Mouse (Mus musculus): ENCODE data around the gene Prps2. TPM values are rescaled to one million over a fixed set of nuclear protein-coding genes. Genes with fewer than 3 reads are reported as not detected.
"Not testable (repeated sequence)": the region's sequence is repeated elsewhere in the genome, so short reads cannot be mapped to it uniquely, and the experiment has no call there.

Gene Prps2
- total RNA-seq, 1 experiment: 32.7 TPM

DNA sequence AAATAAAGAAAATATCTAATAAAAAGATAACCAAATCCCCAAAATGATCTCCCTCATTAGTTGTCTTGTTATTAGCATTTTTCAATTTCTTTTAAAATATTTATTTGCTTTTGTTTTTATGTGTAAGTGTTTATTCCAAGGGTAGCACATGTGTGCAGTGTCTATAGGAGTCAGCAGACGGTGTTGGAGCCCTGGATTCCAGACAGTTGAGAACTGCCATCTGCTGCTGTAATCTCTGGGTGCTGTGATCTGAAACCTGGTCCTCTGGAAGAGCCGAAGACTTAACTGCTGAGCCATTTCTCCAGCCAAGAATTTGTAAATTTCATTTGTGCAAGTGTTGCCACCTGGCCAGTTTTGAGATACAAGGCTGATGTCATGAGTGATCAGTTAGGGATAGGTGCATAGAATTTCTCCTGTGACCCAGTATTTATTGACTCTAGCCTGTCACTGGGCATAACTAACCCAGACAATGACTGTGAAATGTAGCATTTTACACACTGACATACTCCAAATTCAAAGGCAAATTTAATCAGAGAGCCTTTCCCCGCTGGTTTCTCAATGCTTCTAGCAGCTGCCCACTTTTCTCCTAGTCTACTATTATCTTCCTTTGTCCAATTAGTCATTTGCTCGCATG lies 67.3 kb downstream of the Prps2 start:
- Histone ChIP-seq H3K9me3 (ENCODE audit: control insufficient read depth, insufficient read depth, low read depth, low read length) (no peaks in the 10 kb centered on the region), H3K36me3 (ENCODE audit: control insufficient read depth, insufficient read depth, low read length, poor library complexity, severe bottlenecking) (no peaks in the 10 kb centered on the region), H3K9ac (ENCODE audit: insufficient read depth, low read depth, low read length, poor library complexity, severe bottlenecking) (no peak overlapping the region), H3K4me3 (ENCODE audit: insufficient read depth in 1 of 2, low read depth in 1 of 2, low read length in 2 of 2, poor library complexity in 1 of 2, severe bottlenecking in 1 of 2) (no peak overlapping the region), H3K4me1 (ENCODE audit: control insufficient read depth in 2 of 2, insufficient read depth in 2 of 2, low read length in 2 of 2, poor library complexity in 1 of 2) (no peaks in the 10 kb centered on the region), H3K27ac (ENCODE audit: insufficient read depth, low read depth, low read length, poor library complexity, severe bottlenecking) (no peak overlapping the region)
- TF ChIP-seq HCFC1 (IDR thresholded peaks at IDR 0.05; ENCODE audit: borderline replicate concordance, insufficient read depth, low read length): no peak
- no peak for TF ChIP-seq CHD2 (IDR thresholded peaks at IDR 0.05; ENCODE audit: low read depth, low read length)
- TF ChIP-seq ZNF384 (IDR thresholded peaks at IDR 0.05; ENCODE audit: low read depth, low read length): no peak
- no peak for TF ChIP-seq MAFK (IDR thresholded peaks at IDR 0.05; ENCODE audit: insufficient read depth, low read depth, low read length)
- TF ChIP-seq ZC3H11A (IDR thresholded peaks at IDR 0.05; ENCODE audit: borderline replicate concordance, low read depth, low read length): no peak
- DNase-seq (ENCODE audit: low read depth, low spot score): no peak
- in situ Hi-C loops (cut with MboI; ENCODE audit: low sequenced_read_pairs in 2 of 2, unreplicated experiment in 2 of 2): no loop called here

DNA sequence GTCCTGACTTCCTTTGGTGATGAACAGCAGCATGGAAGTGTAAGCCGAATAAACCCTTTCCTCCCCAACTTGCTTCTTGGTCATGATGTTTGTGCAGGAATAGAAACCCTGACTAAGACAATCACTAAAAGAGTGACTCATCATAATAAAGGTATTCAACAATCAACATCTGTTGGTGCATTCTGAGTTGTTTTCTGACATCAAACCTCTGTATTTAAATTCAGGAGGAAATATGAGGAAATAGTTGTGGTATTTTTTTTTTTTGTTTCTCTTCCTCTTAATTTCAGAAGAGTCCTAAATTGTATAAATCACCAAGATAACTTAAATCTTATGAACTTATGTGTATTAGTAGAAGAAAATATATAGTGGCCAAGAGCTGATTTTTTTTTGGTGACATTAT lies 80.5 kb downstream of the Prps2 start:
- H3K36me3 ChIP-seq (ENCODE audit: control insufficient read depth, insufficient read depth, low read length, poor library complexity, severe bottlenecking); H3K4me3 ChIP-seq (ENCODE audit: insufficient read depth in 1 of 2, low read depth in 1 of 2, low read length in 2 of 2, poor library complexity in 1 of 2, severe bottlenecking in 1 of 2); in situ Hi-C loops (cut with MboI; ENCODE audit: low sequenced_read_pairs in 2 of 2, unreplicated experiment in 2 of 2); DNase-seq (ENCODE audit: low read depth, low spot score); H3K9ac ChIP-seq (ENCODE audit: insufficient read depth, low read depth, low read length, poor library complexity, severe bottlenecking); H3K9me3 ChIP-seq (ENCODE audit: control insufficient read depth, insufficient read depth, low read depth, low read length); H3K27ac ChIP-seq (ENCODE audit: insufficient read depth, low read depth, low read length, poor library complexity, severe bottlenecking); H3K4me1 ChIP-seq (ENCODE audit: control insufficient read depth in 2 of 2, insufficient read depth in 2 of 2, low read length in 2 of 2, poor library complexity in 1 of 2): not testable (repeated sequence)

Other genes with a start within 250 kb of the Prps2 start
- gene Tmsb4x, start 173.4 kb downstream of the Prps2 start, total RNA-seq (2012; rRNA removed): 594 and 1,131 TPM in 2 replicates
- not detected in 2 replicates for gene Tlr8, start 118.4 kb downstream of the Prps2 start, total RNA-seq (2012; rRNA removed)
- 0.09 and 0.11 TPM in 2 replicates for gene Tlr7, start 52.2 kb downstream of the Prps2 start, total RNA-seq (2012; rRNA removed)

Measured in ES-E14 (cell line).